Mouse (Mus musculus): ENCODE data around the gene Mpig6b. TPM values are rescaled to one million over a fixed set of nuclear protein-coding genes. Genes with fewer than 3 reads are reported as not detected.

Gene Mpig6b
- polyA plus RNA-seq, 1 experiment from 2014 or later, result 0.15 TPM

- Histone ChIP-seq H3K36me3 (ENCODE audit: control insufficient read depth, insufficient read depth, low read length) (no peaks in the 10 kb centered on the region), H3K4me1 (ENCODE audit: control insufficient read depth, insufficient read depth, low read length) (peaks cover 11% of the 10 kb centered on the region), H3K27me3 (ENCODE audit: control insufficient read depth, insufficient read depth, low read depth, low read length) (no peaks in the 10 kb centered on the region), H3K27ac (ENCODE audit: low read length) (peak overlapping the region; percentile 54), H3K9me3 (replicated peaks; ENCODE audit: control insufficient read depth, low read length, poor library complexity, severe bottlenecking) (no peaks in the 10 kb centered on the region), H3K9ac (ENCODE audit: low read depth, low read length) (no peak overlapping the region), H3K4me2 (ENCODE audit: low read length) (no peak overlapping the region), H3K4me3 (ENCODE audit: low read depth, low read length) (no peak overlapping the region)
- no peak for ATAC-seq
- 40% methylated on average over 9 of the region's 11 CpGs for WGBS
Measured at GRCm38 (mm10) chr17:35048149-35048931, 17.6 kb downstream of the Mpig6b start.

- H3K4me3 ChIP-seq (ENCODE audit: low read depth, low read length), result no peak overlapping the region
- H3K4me1 ChIP-seq (ENCODE audit: control insufficient read depth, insufficient read depth, low read length), result peaks cover 11% of the 10 kb centered on the region
- no peak for ATAC-seq
- H3K27ac ChIP-seq (ENCODE audit: low read length), result no peak overlapping the region
- H3K9me3 ChIP-seq (replicated peaks; ENCODE audit: control insufficient read depth, low read length, poor library complexity, severe bottlenecking), result no peaks in the 10 kb centered on the region
- H3K9ac ChIP-seq (ENCODE audit: low read depth, low read length), result no peak overlapping the region
- no peak overlapping the region for H3K4me2 ChIP-seq (ENCODE audit: low read length)
- H3K36me3 ChIP-seq (ENCODE audit: control insufficient read depth, insufficient read depth, low read length), result no peaks in the 10 kb centered on the region
- no peaks in the 10 kb centered on the region for H3K27me3 ChIP-seq (ENCODE audit: control insufficient read depth, insufficient read depth, low read depth, low read length)
- whole genome bisulfite sequencing, result 64% methylated on average over 1 of the region's 1 CpGs
Measured at GRCm38 (mm10) chr17:35047688-35048087, 18.3 kb downstream of the Mpig6b start.

- Histone ChIP-seq H3K4me3 (ENCODE audit: low read depth, low read length) (peak within 1 kb of the TSS; percentile 67), H3K36me3 (ENCODE audit: control insufficient read depth, insufficient read depth, low read length) (no peaks in the 10 kb centered on the region), H3K9me3 (replicated peaks; ENCODE audit: control insufficient read depth, low read length, poor library complexity, severe bottlenecking) (no peaks in the 10 kb centered on the region), H3K27ac (ENCODE audit: low read length) (peak within 1 kb of the TSS; percentile 64), H3K4me1 (ENCODE audit: control insufficient read depth, insufficient read depth, low read length) (peaks cover 11% of the 10 kb centered on the region), H3K9ac (ENCODE audit: low read depth, low read length) (peak within 1 kb of the TSS; percentile 86), H3K4me2 (ENCODE audit: low read length) (peak within 1 kb of the TSS; percentile 100), H3K27me3 (ENCODE audit: control insufficient read depth, insufficient read depth, low read depth, low read length) (no peaks in the 10 kb centered on the region)
- WGBS, result 3% methylated on average over 33 of the region's 33 CpGs
- ATAC-seq, result peak; percentile 99
Measured at GRCm38 (mm10) chr17:35046681-35047455, 19.1 kb downstream of the Mpig6b start, which contains the start of gene Msh5. Gene Msh5, minus strand, starts transcription at chr17:35046745.

GRCm38 (mm10) chr17:35045807-35046680 is 19.9 kb downstream of the Mpig6b start:
- Histone ChIP-seq H3K27me3 (ENCODE audit: control insufficient read depth, insufficient read depth, low read depth, low read length) (no peaks in the 10 kb centered on the region), H3K4me3 (ENCODE audit: low read depth, low read length) (peak overlapping the region; percentile 67), H3K9ac (ENCODE audit: low read depth, low read length) (peak overlapping the region; percentile 86), H3K4me1 (ENCODE audit: control insufficient read depth, insufficient read depth, low read length) (peaks cover 7% of the 10 kb centered on the region), H3K4me2 (ENCODE audit: low read length) (peak overlapping the region; percentile 100), H3K27ac (ENCODE audit: low read length) (peak overlapping the region; percentile 64), H3K36me3 (ENCODE audit: control insufficient read depth, insufficient read depth, low read length) (no peaks in the 10 kb centered on the region), H3K9me3 (replicated peaks; ENCODE audit: control insufficient read depth, low read length, poor library complexity, severe bottlenecking) (no peaks in the 10 kb centered on the region)
- 6% methylated on average over 41 of the region's 48 CpGs for WGBS
- peak; percentile 84 for ATAC-seq

GRCm38 (mm10) chr17:35044904-35045806 is 20.8 kb downstream of the Mpig6b start:
- no peak overlapping the region for H3K27ac ChIP-seq (ENCODE audit: low read length)
- peak overlapping the region; percentile 100 for H3K4me2 ChIP-seq (ENCODE audit: low read length)
- H3K9ac ChIP-seq (ENCODE audit: low read depth, low read length), result no peak overlapping the region; the same call in 1 of the 2 replicates
- ATAC-seq, result no peak
- 88% methylated on average over 7 of the region's 7 CpGs for WGBS
- peaks cover 6% of the 10 kb centered on the region; the same call in 1 of the 2 replicates for H3K4me1 ChIP-seq (ENCODE audit: control insufficient read depth, insufficient read depth, low read length)
- no peaks in the 10 kb centered on the region for H3K9me3 ChIP-seq (replicated peaks; ENCODE audit: control insufficient read depth, low read length, poor library complexity, severe bottlenecking)
- H3K27me3 ChIP-seq (ENCODE audit: control insufficient read depth, insufficient read depth, low read depth, low read length), result no peaks in the 10 kb centered on the region
- H3K4me3 ChIP-seq (ENCODE audit: low read depth, low read length), result no peak overlapping the region; the same call in 1 of the 2 replicates
- H3K36me3 ChIP-seq (ENCODE audit: control insufficient read depth, insufficient read depth, low read length), result no peaks in the 10 kb centered on the region

GRCm38 (mm10) chr17:35043794-35044193 is 22.2 kb downstream of the Mpig6b start:
- no peak overlapping the region for H3K4me3 ChIP-seq (ENCODE audit: low read depth, low read length)
- no peaks in the 10 kb centered on the region for H3K27me3 ChIP-seq (ENCODE audit: control insufficient read depth, insufficient read depth, low read depth, low read length)
- no peaks in the 10 kb centered on the region for H3K36me3 ChIP-seq (ENCODE audit: control insufficient read depth, insufficient read depth, low read length)
- H3K9ac ChIP-seq (ENCODE audit: low read depth, low read length), result no peak overlapping the region
- H3K9me3 ChIP-seq (replicated peaks; ENCODE audit: control insufficient read depth, low read length, poor library complexity, severe bottlenecking), result no peaks in the 10 kb centered on the region
- no peak overlapping the region for H3K27ac ChIP-seq (ENCODE audit: low read length)
- H3K4me1 ChIP-seq (ENCODE audit: control insufficient read depth, insufficient read depth, low read length), result no peaks in the 10 kb centered on the region; the same call in 1 of the 2 replicates
- 92% methylated on average over 4 of the region's 4 CpGs for WGBS
- no peak overlapping the region for H3K4me2 ChIP-seq (ENCODE audit: low read length)
- ATAC-seq, result no peak

- no peak overlapping the region for H3K4me2 ChIP-seq (ENCODE audit: low read length)
- no peaks in the 10 kb centered on the region for H3K9me3 ChIP-seq (replicated peaks; ENCODE audit: control insufficient read depth, low read length, poor library complexity, severe bottlenecking)
- no peak for ATAC-seq
- no peaks in the 10 kb centered on the region for H3K4me1 ChIP-seq (ENCODE audit: control insufficient read depth, insufficient read depth, low read length)
- no peaks in the 10 kb centered on the region for H3K36me3 ChIP-seq (ENCODE audit: control insufficient read depth, insufficient read depth, low read length)
- H3K27ac ChIP-seq (ENCODE audit: low read length), result no peak overlapping the region
- 89% methylated on average over 11 of the region's 11 CpGs for whole genome bisulfite sequencing
- H3K9ac ChIP-seq (ENCODE audit: low read depth, low read length), result no peak overlapping the region
- no peak overlapping the region for H3K4me3 ChIP-seq (ENCODE audit: low read depth, low read length)
- H3K27me3 ChIP-seq (ENCODE audit: control insufficient read depth, insufficient read depth, low read depth, low read length), result no peaks in the 10 kb centered on the region
Measured at GRCm38 (mm10) chr17:35039121-35039873, 26.7 kb downstream of the Mpig6b start.
